Mouse (Mus musculus) MEL (cell line): ENCODE measurements around the gene Hist3h2a. TPM values are rescaled to one million over a fixed set of nuclear protein-coding genes. Genes with fewer than 3 reads are reported as not detected.

Source experiments
- DNase-seq: peaks from one replicate; pipeline ENCODE4 v3.0.0; 2011; ENCODE audit warnings: low read depth, low spot score
- H3K27ac ChIP-seq: 2 replicates; pipeline ENCODE4 v1.5.1; 2012; ENCODE audit warnings: low read depth, mild to moderate bottlenecking, control low read depth, low read length, moderate library complexity; ENCODE audit not compliant: control insufficient read depth
- H3K27me3 ChIP-seq, 2 experiments: fragments of 150-350 bp in 1 of 2; sonication (generic) in 1 of 2; 2 replicates each; pipeline ENCODE4 v1.6.1; 2012; ENCODE audit warnings: low read length in 2 of 2, mild to moderate bottlenecking in 2 of 2, improper control_type of control experiment in 1 of 2, moderate library complexity in 1 of 2; ENCODE audit not compliant: insufficient read depth in 2 of 2, control insufficient read depth in 1 of 2
- H3K36me3 ChIP-seq, 2 experiments: 2 replicates each; pipeline ENCODE4 v1.6.1; 2012 to 2014; ENCODE audit warnings: low read length in 2 of 2, improper control_type of control experiment in 1 of 2, inconsistent platforms in 1 of 2, mild to moderate bottlenecking in 1 of 2; ENCODE audit not compliant: insufficient read depth in 2 of 2, control insufficient read depth in 1 of 2
- H3K4me1 ChIP-seq, 2 experiments: fragments of 150-350 bp in 1 of 2; sonication (generic) in 1 of 2; 2 replicates each; pipeline ENCODE4 v1.6.1; 2012; ENCODE audit warnings: low read length in 2 of 2, improper control_type of control experiment in 1 of 2, mild to moderate bottlenecking in 1 of 2; ENCODE audit not compliant: insufficient read depth in 2 of 2, control insufficient read depth in 1 of 2
- H3K4me3 ChIP-seq, 2 experiments: fragments of 150-350 bp in 1 of 2; sonication (generic) in 1 of 2; 2 replicates each; pipeline ENCODE4 v1.5.1; 2012; ENCODE audit warnings: low read depth in 2 of 2, low read length in 2 of 2, mild to moderate bottlenecking in 2 of 2, moderate library complexity in 2 of 2, control low read depth in 1 of 2, improper control_type of control experiment in 1 of 2; ENCODE audit not compliant: control insufficient read depth in 1 of 2, insufficient read depth in 1 of 2
- H3K79me2 ChIP-seq: 2 replicates; pipeline ENCODE4 v1.6.1; 2012; ENCODE audit warnings: mild to moderate bottlenecking, low read length, moderate library complexity; ENCODE audit not compliant: control insufficient read depth, poor library complexity, insufficient read depth
- H3K9ac ChIP-seq: 2 replicates; pipeline ENCODE4 v1.6.1; 2012; ENCODE audit warnings: low read depth, mild to moderate bottlenecking, control low read depth, low read length, moderate library complexity; ENCODE audit not compliant: control insufficient read depth, poor library complexity, severe bottlenecking
- H3K9me3 ChIP-seq: fragments of 150-350 bp; sonication (generic); replicated peaks from 2 replicates; pipeline ENCODE4 v1.6.1; 2012; ENCODE audit warnings: mild to moderate bottlenecking, low read length, improper control_type of control experiment, moderate library complexity; ENCODE audit not compliant: insufficient read depth
- CTCF ChIP-seq, 3 experiments: IDR thresholded peaks in 2 of 3; conservative IDR thresholded peaks in 1 of 3; 2 replicates each; pipeline ENCODE4 v1.5.1; 2011 to 2012; ENCODE audit warnings: low read length in 3 of 3, low read depth in 2 of 3, mild to moderate bottlenecking in 2 of 3, improper control_type of control experiment in 1 of 3, inconsistent platforms in 1 of 3, mixed read lengths in 1 of 3, moderate library complexity in 1 of 3; ENCODE audit not compliant: control insufficient read depth in 1 of 3, insufficient read depth in 1 of 3, poor library complexity in 1 of 3, severe bottlenecking in 1 of 3
- E2F4 ChIP-seq: IDR thresholded peaks from 2 replicates; pipeline ENCODE4 v1.6.1; 2011; ENCODE audit warnings: low read depth, low read length, improper control_type of control experiment, borderline replicate concordance
- EP300 ChIP-seq, 2 experiments: IDR thresholded peaks; 2 replicates each; pipeline ENCODE4 v1.6.1; 2011; ENCODE audit warnings: improper control_type of control experiment in 2 of 2, low read length in 2 of 2, low read depth in 1 of 2, mild to moderate bottlenecking in 1 of 2
- GABPA ChIP-seq: IDR thresholded peaks from 2 replicates; pipeline ENCODE4 v1.6.1; 2012; ENCODE audit warnings: low read depth, mild to moderate bottlenecking, inconsistent platforms, low read length, improper control_type of control experiment, moderate library complexity
- GATA1 ChIP-seq: IDR thresholded peaks from 2 replicates; pipeline ENCODE4 v1.6.1; 2011; ENCODE audit warnings: low read depth, low read length, improper control_type of control experiment
- MAFK ChIP-seq: IDR thresholded peaks from 2 replicates; pipeline ENCODE4 v1.6.1; 2011; ENCODE audit warnings: low read depth, mild to moderate bottlenecking, low read length, improper control_type of control experiment, borderline replicate concordance
- MAZ ChIP-seq: IDR thresholded peaks from 2 replicates; pipeline ENCODE4 v1.6.1; 2012; ENCODE audit warnings: low read depth, mild to moderate bottlenecking, inconsistent platforms, low read length, improper control_type of control experiment
- MEF2A ChIP-seq: IDR thresholded peaks from 2 replicates; pipeline ENCODE4 v1.6.1; 2014; ENCODE audit warnings: low read depth, mild to moderate bottlenecking, inconsistent platforms, low read length, improper control_type of control experiment; ENCODE audit not compliant: poor library complexity, insufficient replicate concordance, severe bottlenecking; ENCODE audit errors: extremely low read depth
- MXI1 ChIP-seq: IDR thresholded peaks from 2 replicates; pipeline ENCODE4 v1.6.1; 2011; ENCODE audit warnings: mild to moderate bottlenecking, low read depth, low read length, improper control_type of control experiment
- NELFE ChIP-seq: IDR thresholded peaks from 2 replicates; pipeline ENCODE4 v1.6.1; 2011; ENCODE audit warnings: low read depth, low read length, improper control_type of control experiment
- POLR2A ChIP-seq, 2 experiments: IDR thresholded peaks; 2 replicates each; pipeline ENCODE4 v1.6.1; 2011 to 2012; ENCODE audit warnings: low read length in 2 of 2, mild to moderate bottlenecking in 2 of 2, control low read depth in 1 of 2, improper control_type of control experiment in 1 of 2, low read depth in 1 of 2, moderate library complexity in 1 of 2; ENCODE audit not compliant: control insufficient read depth in 1 of 2, insufficient read depth in 1 of 2, poor library complexity in 1 of 2
- RAD21 ChIP-seq: IDR thresholded peaks from 2 replicates; pipeline ENCODE4 v1.6.1; 2011; ENCODE audit warnings: mild to moderate bottlenecking, low read depth, low read length, improper control_type of control experiment
- USF1 ChIP-seq: IDR thresholded peaks from 2 replicates; pipeline ENCODE4 v1.6.1; 2014; ENCODE audit warnings: low read depth, mild to moderate bottlenecking, inconsistent platforms, low read length, improper control_type of control experiment, moderate library complexity
- USF2 ChIP-seq, 2 experiments: IDR thresholded peaks; 2 replicates each; pipeline ENCODE4 v1.6.1; 2011 to 2012; ENCODE audit warnings: improper control_type of control experiment in 2 of 2, low read length in 2 of 2, borderline replicate concordance in 1 of 2, inconsistent platforms in 1 of 2, low read depth in 1 of 2, mild to moderate bottlenecking in 1 of 2; ENCODE audit not compliant: insufficient read depth in 1 of 2
- ZC3H11A ChIP-seq: IDR thresholded peaks from 2 replicates; pipeline ENCODE4 v1.6.1; 2012; ENCODE audit warnings: low read depth, mild to moderate bottlenecking, inconsistent platforms, low read length, improper control_type of control experiment
- polyA plus RNA-seq, 2 experiments: library from polyadenylated mRNA; stranded (reverse) in 1 of 2; unstranded in 1 of 2; fragments of >175 nt in 1 of 2; fragments of >200 nt in 1 of 2; gene quantifications; 2 replicates each; pipeline versions ENCODE4 v1.2.1 to v1.2.4; 2012; ENCODE audit warnings: low replicate concordance in 2 of 2, low read depth in 1 of 2; ENCODE audit not compliant: insufficient read length in 2 of 2, insufficient read depth in 1 of 2, missing spikeins in 1 of 2
- total RNA-seq: library from RNA; depleted of rRNA; stranded (reverse); fragments of 300-350 nt; gene quantifications from 2 replicates; pipeline ENCODE4 v1.2.3, GENCODE M21; 2012

Gene Hist3h2a
- total and polyA plus RNA-seq, 3 experiments = 0.42 to 184 TPM; not detected in 1

DNA sequence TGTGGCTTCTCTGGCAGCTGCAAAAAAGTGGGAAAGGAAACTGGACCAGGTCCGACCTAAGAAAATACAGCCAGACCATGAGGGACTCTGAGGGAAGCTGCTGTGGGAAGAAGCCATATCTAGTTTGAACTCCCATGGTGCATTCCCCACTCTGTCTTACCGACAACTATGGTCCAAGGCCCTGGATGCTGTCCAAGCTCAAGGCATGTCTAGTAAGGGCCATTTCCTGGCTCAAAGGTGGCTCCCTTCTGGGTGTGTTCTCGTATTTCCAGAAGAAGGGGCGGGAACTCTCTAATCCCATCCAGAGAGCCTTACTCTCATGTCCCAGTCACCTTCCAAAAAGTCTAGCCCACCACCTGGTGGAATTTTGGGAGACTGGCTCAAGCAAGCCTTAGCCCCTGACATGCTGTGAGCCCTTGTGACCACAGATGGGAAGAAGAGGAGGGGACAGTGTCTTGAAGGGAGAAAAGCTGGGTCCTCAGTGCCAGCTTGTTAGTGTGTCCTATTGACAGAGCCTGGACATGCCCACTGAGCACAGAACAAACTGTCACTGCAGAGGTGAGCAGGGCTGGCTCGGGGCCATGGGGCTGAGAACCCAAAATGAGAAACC lies 26.0 kb downstream of the Hist3h2a start:
- no peaks in the 10 kb centered on the region for H3K9me3 ChIP-seq
- no peak overlapping the region for H3K9ac ChIP-seq
- no peak overlapping the region for H3K27ac ChIP-seq
- peaks cover 15 to 16% of the 10 kb centered on the region in 2 experiments for H3K4me1 ChIP-seq
- peaks cover 7 to 19% of the 10 kb centered on the region in 2 experiments; a peak in 3 of 4 replicates for H3K36me3 ChIP-seq
- no peak for DNase-seq
- no peaks in the 10 kb centered on the region for H3K27me3 ChIP-seq
- no peak overlapping the region for H3K4me3 ChIP-seq
- no peak for TF ChIP-seq CTCF (IDR thresholded peaks at IDR 0.05 in 2 of 3, conservative IDR thresholded peaks at IDR 0.05 in 1 of 3; ENCODE audit: control insufficient read depth in 1 of 3, insufficient read depth in 1 of 3, low read depth in 2 of 3, low read length in 3 of 3, poor library complexity in 1 of 3, severe bottlenecking in 1 of 3)
- no peak for TF ChIP-seq MXI1
- TF ChIP-seq ZC3H11A = no peak
- no peak for TF ChIP-seq USF2 (IDR thresholded peaks at IDR 0.05; ENCODE audit: borderline replicate concordance in 1 of 2, insufficient read depth in 1 of 2, low read depth in 1 of 2, low read length in 2 of 2)
- no peak for TF ChIP-seq USF1
- no peak for TF ChIP-seq NELFE
- no peak for TF ChIP-seq MEF2A
- no peak for TF ChIP-seq GATA1
- TF ChIP-seq MAFK = no peak
- no peak for TF ChIP-seq E2F4
- TF ChIP-seq GABPA = no peak
- TF ChIP-seq MAZ = no peak
- TF ChIP-seq RAD21 = no peak
- peaks cover 48% of the 10 kb centered on the region for H3K79me2 ChIP-seq

DNA sequence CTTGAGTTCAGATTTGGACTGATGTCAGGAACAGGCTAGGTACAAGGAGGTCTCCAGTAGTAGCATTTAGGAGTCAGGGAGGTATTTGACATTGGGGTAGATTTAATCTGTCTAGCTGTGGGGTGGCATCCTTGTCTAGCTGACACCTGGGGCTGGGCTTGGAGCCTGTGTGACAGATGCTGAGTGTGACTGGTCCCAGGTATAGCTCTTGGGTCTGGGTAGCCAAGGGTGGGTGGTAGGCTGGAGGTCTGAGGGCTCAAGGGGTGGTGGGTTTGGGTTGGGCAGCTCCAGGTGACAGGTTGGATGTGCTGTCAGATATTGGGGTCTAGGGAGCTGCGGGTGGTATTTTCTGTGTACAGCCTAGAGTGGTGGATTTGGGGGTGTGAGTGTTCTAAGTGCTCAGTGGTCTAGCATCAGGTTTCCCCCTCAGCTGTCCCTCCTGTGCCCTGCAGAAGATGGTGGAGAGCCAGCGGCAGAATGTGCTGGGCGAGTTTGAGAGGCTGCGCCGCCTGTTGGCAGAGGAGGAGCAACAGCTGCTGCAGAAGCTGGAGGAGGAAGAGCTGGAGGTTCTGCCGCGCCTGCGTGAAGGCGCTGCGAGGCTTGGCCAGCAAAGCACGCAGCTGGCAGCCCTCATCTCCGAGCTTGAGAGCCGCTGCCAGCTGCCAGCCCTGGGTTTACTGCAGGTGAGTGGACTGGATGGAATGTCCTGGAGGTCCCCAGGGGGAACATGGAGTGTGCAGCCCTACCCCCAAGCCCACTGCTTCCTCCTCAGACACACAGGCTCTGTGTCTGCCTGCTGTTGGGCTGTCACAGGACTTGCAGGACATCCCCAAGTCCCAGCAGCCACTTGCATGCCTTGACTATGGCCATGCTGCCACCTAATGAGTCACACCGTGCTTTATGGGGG lies 27.3 kb downstream of the Hist3h2a start:
- Histone ChIP-seq H3K27ac (no peak overlapping the region), H3K79me2 (peaks cover 43% of the 10 kb centered on the region), H3K36me3 (peaks cover 12 to 16% of the 10 kb centered on the region in 2 experiments), H3K9me3 (no peaks in the 10 kb centered on the region), H3K4me3 (no peak overlapping the region), H3K4me1 (peaks cover 11 to 14% of the 10 kb centered on the region in 2 experiments), H3K27me3 (no peaks in the 10 kb centered on the region), H3K9ac (no peak overlapping the region)
- DNase-seq = no peak
- TF ChIP-seq ZC3H11A = no peak
- no peak for TF ChIP-seq POLR2A (IDR thresholded peaks at IDR 0.05; ENCODE audit: control insufficient read depth in 1 of 2, insufficient read depth in 1 of 2, low read depth in 1 of 2, low read length in 2 of 2, poor library complexity in 1 of 2)
- TF ChIP-seq EP300 (IDR thresholded peaks at IDR 0.05; ENCODE audit: low read depth in 1 of 2, low read length in 2 of 2) = no peak
